Mouse (Mus musculus) MEL (cell line): ENCODE measurements around the gene Ptgds.

Experiments
- CHD2 ChIP-seq: IDR thresholded peaks from 2 replicates; pipeline ENCODE4 v1.6.1; 2011; ENCODE audit warnings: low read length, improper control_type of control experiment
- CTCF ChIP-seq, 3 experiments: IDR thresholded peaks in 2 of 3; conservative IDR thresholded peaks in 1 of 3; 2 replicates each; pipeline ENCODE4 v1.5.1; 2011 to 2012; ENCODE audit warnings: low read length in 3 of 3, low read depth in 2 of 3, mild to moderate bottlenecking in 2 of 3, improper control_type of control experiment in 1 of 3, inconsistent platforms in 1 of 3, mixed read lengths in 1 of 3, moderate library complexity in 1 of 3; ENCODE audit not compliant: control insufficient read depth in 1 of 3, insufficient read depth in 1 of 3, poor library complexity in 1 of 3, severe bottlenecking in 1 of 3
- JUND ChIP-seq: IDR thresholded peaks from 2 replicates; pipeline ENCODE4 v1.6.1; 2011; ENCODE audit warnings: low read depth, mild to moderate bottlenecking, improper control_type of control experiment, low read length
- KAT2A ChIP-seq: conservative IDR thresholded peaks from 2 replicates; pipeline ENCODE4 v1.6.1; 2012; ENCODE audit warnings: low read depth, low read length, improper control_type of control experiment, inconsistent platforms
- MXI1 ChIP-seq: IDR thresholded peaks from 2 replicates; pipeline ENCODE4 v1.6.1; 2011; ENCODE audit warnings: mild to moderate bottlenecking, low read depth, low read length, improper control_type of control experiment
- POLR2A ChIP-seq, 2 experiments: IDR thresholded peaks; 2 replicates each; pipeline ENCODE4 v1.6.1; 2011 to 2012; ENCODE audit warnings: low read length in 2 of 2, mild to moderate bottlenecking in 2 of 2, control low read depth in 1 of 2, improper control_type of control experiment in 1 of 2, low read depth in 1 of 2, moderate library complexity in 1 of 2; ENCODE audit not compliant: control insufficient read depth in 1 of 2, insufficient read depth in 1 of 2, poor library complexity in 1 of 2
- SMC3 ChIP-seq: IDR thresholded peaks from 2 replicates; pipeline ENCODE4 v1.6.1; 2011; ENCODE audit warnings: low read depth, low read length, improper control_type of control experiment
- TBP ChIP-seq: IDR thresholded peaks from 2 replicates; pipeline ENCODE4 v1.8.0; 2011; ENCODE audit warnings: low read depth, low read length, improper control_type of control experiment
- TCF12 ChIP-seq: IDR thresholded peaks from 2 replicates; pipeline ENCODE4 v1.6.1; 2014; ENCODE audit warnings: low read depth, mild to moderate bottlenecking, inconsistent platforms, low read length, improper control_type of control experiment, moderate library complexity
- ZC3H11A ChIP-seq: IDR thresholded peaks from 2 replicates; pipeline ENCODE4 v1.6.1; 2012; ENCODE audit warnings: low read depth, mild to moderate bottlenecking, inconsistent platforms, low read length, improper control_type of control experiment
- ZMIZ1 ChIP-seq: IDR thresholded peaks from 2 replicates; pipeline ENCODE4 v1.6.1; 2012; ENCODE audit warnings: low read depth, mild to moderate bottlenecking, inconsistent platforms, low read length, improper control_type of control experiment, moderate library complexity

DNA sequence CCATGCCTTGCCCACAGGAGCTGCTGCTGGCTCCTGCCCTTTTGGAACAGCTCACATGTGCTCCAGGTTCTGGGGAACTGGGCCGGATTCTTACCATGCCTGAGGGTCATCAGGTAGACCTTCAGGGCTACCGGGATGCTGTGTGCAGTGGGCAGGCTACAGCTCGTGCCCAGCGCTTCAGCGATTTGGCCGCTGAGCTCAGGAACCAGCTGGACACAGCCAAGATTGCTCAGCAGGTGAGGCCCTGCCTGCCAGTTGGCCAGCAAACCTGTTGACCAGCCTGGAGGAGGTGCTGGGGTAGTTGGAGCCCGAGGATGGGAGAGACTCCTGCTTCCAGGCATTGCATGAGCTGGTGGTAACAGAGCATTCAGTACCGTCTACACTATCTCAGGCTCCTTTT, 35.6 kb downstream of the Ptgds start:
- TF ChIP-seq TBP = no peak
- no peak for TF ChIP-seq CTCF (IDR thresholded peaks at IDR 0.05 in 2 of 3, conservative IDR thresholded peaks at IDR 0.05 in 1 of 3; ENCODE audit: control insufficient read depth in 1 of 3, insufficient read depth in 1 of 3, low read depth in 2 of 3, low read length in 3 of 3, poor library complexity in 1 of 3, severe bottlenecking in 1 of 3)
- TF ChIP-seq POLR2A (IDR thresholded peaks at IDR 0.05; ENCODE audit: control insufficient read depth in 1 of 2, insufficient read depth in 1 of 2, low read depth in 1 of 2, low read length in 2 of 2, poor library complexity in 1 of 2) = no peak
- TF ChIP-seq MXI1 = no peak
- no peak for TF ChIP-seq ZC3H11A
- no peak for TF ChIP-seq KAT2A
- TF ChIP-seq TCF12 = no peak
- TF ChIP-seq JUND = no peak
- TF ChIP-seq SMC3 = no peak
- no peak for TF ChIP-seq ZMIZ1
- TF ChIP-seq CHD2 = no peak
